Mouse (Mus musculus) intestine, postnatal 0 days (tissue): ENCODE results near the gene Eri3. TPM values are rescaled to one million over a fixed set of nuclear protein-coding genes. Genes with fewer than 3 reads are reported as not detected.

ENCODE experiments used
- ATAC-seq: fragments of 200-750 bp; cut with Nextera tagmentation; 2 replicates; pipeline ENCODE4 v1.8.0; 2017; ENCODE audit warnings: mild to moderate bottlenecking, moderate TSS enrichment, moderate library complexity
- H3K27ac ChIP-seq: fragments of 300-500 bp; sonication (generic); 2 replicates; pipeline ENCODE4 v1.5.1; 2014; ENCODE audit warnings: mild to moderate bottlenecking, low read depth, low read length, moderate library complexity
- H3K27me3 ChIP-seq: fragments of 300-500 bp; sonication (generic); replicated peaks from 2 replicates; pipeline ENCODE4 v1.6.1; 2014; ENCODE audit warnings: low read length, mixed read lengths; ENCODE audit not compliant: control insufficient read depth, insufficient read depth
- H3K36me3 ChIP-seq: fragments of 300-500 bp; sonication (generic); 2 replicates; pipeline ENCODE4 v1.6.1; 2014; ENCODE audit warnings: mild to moderate bottlenecking, moderate library complexity; ENCODE audit not compliant: control insufficient read depth, insufficient read depth
- H3K4me1 ChIP-seq: fragments of 300-500 bp; sonication (generic); replicated peaks from 2 replicates; pipeline ENCODE4 v1.6.1; 2014; ENCODE audit warnings: antibody characterized with exemption, low read length, mixed read lengths; ENCODE audit not compliant: control insufficient read depth, insufficient read depth
- H3K4me2 ChIP-seq: fragments of 300-500 bp; sonication (generic); replicated peaks from 2 replicates; pipeline ENCODE4 v1.6.1; 2014; ENCODE audit warnings: low read depth, mild to moderate bottlenecking, moderate library complexity
- H3K4me3 ChIP-seq: fragments of 300-500 bp; sonication (generic); 2 replicates; pipeline ENCODE4 v1.5.1; 2014; ENCODE audit warnings: low read depth, low read length
- H3K9ac ChIP-seq: fragments of 300-500 bp; sonication (generic); 2 replicates; pipeline ENCODE4 v1.6.1; 2014; ENCODE audit warnings: mild to moderate bottlenecking, low read depth, low read length
- H3K9me3 ChIP-seq: fragments of 300-500 bp; sonication (generic); 2 replicates; pipeline ENCODE4 v1.6.1; 2016; ENCODE audit warnings: mixed run types; ENCODE audit not compliant: control insufficient read depth
- CTCF ChIP-seq: sonication (generic); IDR thresholded peaks from 2 replicates; pipeline ENCODE4 v1.5.1; 2016; ENCODE audit warnings: low read depth, mild to moderate bottlenecking, control low read depth, antibody characterized with exemption, moderate library complexity
- WGBS: fragments of 180-500 bp; shearing (Covaris S2); extraction: QIAGEN DNeasy Blood & Tissue Kit; methylation state at CpG from one replicate; pipeline ENCODE4 v1.1.7; 2014; 5-methylcytosine and 5-hydroxymethylcytosine counted together
- polyA plus RNA-seq: library from polyadenylated mRNA; unstranded; fragments of >200 nt; fragmentation: Nextera tagmentation; extraction: Ambion mirVana; gene quantifications from 2 replicates; pipeline ENCODE4 v1.2.1, GENCODE M21; 2015

Eri3 gene
- polyA plus RNA-seq, 1 experiment from 2014 or later: 46.3 TPM

DNA sequence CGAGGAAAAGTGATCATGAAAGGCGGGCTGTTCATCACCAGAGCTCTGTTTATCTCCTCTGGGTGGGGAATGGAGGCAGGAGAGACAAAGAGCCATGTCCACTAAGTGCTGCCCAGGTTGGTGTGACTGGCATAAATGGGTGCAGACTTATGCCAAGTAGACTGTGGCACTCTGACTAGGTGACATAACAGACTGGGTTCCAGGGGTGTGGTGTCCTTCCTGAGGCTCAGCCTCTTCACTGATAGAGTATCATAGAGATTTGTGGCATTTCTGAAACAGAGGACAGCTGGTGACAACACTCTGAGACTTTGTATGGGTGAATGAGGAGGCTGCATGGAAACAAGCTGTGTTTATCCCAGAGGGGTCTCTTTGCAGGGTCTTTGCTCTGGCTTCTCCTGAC lies 61.6 kb downstream of the Eri3 start:
- Histone ChIP-seq H3K36me3 (peaks cover 53% of the 10 kb centered on the region), H3K27ac (no peak overlapping the region), H3K4me2 (no peak overlapping the region), H3K4me1 (no peaks in the 10 kb centered on the region), H3K27me3 (no peaks in the 10 kb centered on the region), H3K4me3 (no peak overlapping the region), H3K9me3 (no peaks in the 10 kb centered on the region), H3K9ac (no peak overlapping the region)
- no peak for ATAC-seq
- 36% methylated on average over 2 of the region's 2 CpGs for WGBS
- TF ChIP-seq CTCF: no peak

DNA sequence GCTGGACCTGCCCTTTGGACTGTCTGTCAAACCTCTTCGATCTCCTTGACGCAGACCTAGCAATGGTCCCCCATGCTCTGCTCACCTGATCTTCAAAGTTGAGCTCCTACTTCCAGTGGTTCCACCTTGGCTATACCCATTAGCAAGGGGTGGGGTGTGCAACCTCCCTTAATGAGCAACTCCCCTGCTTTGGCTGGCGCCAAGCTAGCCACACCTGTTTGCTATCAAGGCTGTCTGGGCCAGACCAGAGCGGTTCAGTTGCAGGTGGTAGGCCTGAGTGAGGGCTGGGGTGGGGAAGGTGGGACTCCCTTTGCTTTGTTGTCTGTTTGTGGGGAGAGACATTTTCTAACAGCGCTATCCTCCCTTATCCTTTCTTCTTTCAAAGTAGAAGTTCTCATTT lies 62.5 kb downstream of the Eri3 start:
- TF ChIP-seq CTCF: no peak
- H3K9ac ChIP-seq: no peak overlapping the region
- WGBS: 66% methylated on average over 5 of the region's 5 CpGs
- no peaks in the 10 kb centered on the region for H3K27me3 ChIP-seq
- peaks cover 56% of the 10 kb centered on the region for H3K36me3 ChIP-seq
- no peak overlapping the region for H3K4me3 ChIP-seq
- H3K9me3 ChIP-seq: no peaks in the 10 kb centered on the region
- H3K27ac ChIP-seq: no peak overlapping the region
- no peaks in the 10 kb centered on the region for H3K4me1 ChIP-seq
- ATAC-seq: no peak
- H3K4me2 ChIP-seq: no peak overlapping the region

DNA sequence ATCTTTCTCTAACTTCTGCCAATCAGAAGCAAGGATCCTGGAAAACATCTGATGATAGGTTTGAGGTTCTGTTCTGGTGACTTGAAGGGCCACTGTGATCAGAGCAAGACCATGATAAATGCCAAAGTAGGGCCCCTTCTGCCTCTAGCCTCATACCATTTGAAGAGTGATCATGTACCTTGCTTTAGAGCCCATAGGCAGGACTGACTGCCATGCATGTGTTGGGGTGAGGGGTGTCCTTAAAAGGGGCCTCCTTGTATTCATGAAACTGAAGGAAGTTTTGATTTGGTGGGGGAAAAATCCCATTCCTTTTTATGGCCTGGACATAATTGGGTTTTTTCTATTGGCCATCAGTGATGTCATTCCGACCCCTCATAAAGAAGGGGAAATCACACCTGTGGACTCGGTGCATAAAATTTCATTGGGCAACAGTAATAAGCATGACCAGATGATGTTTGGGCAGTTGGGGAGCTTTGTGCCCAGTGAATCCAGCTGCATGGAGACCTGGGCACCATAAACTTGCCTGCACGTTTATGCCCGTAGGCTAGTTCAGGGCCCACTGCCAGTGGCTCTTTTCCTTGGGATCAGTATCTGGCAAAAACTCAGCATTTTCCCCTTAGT lies 63.1 kb downstream of the Eri3 start:
- H3K36me3 ChIP-seq: peaks cover 54% of the 10 kb centered on the region
- WGBS: 91% methylated on average over 4 of the region's 4 CpGs
- no peak overlapping the region for H3K27ac ChIP-seq

DNA sequence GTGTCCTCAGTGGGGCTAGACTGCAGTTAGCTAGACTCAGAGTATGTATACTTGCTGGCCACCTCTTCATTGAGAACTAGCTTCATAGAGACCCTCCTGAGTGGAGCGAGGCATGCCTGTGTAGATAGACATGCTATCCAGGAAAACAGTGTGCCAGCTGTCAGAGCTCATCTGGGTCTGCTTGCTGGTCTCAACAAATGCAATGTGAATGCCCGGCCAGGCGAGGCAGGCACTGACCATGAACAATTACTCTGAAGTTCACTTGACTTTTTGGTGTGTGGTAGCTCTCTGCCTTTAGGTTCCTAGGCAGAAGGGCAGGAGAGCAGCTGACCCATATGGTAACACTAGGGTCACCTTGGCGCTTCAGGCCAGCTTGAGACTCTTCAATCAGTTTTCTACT lies 66.4 kb downstream of the Eri3 start:
- 94% methylated on average over 4 of the region's 4 CpGs for WGBS
- Histone ChIP-seq H3K27ac (no peak overlapping the region), H3K36me3 (peaks cover 49% of the 10 kb centered on the region), H3K4me1 (no peaks in the 10 kb centered on the region), H3K4me3 (no peak overlapping the region), H3K9me3 (no peaks in the 10 kb centered on the region), H3K9ac (no peak overlapping the region), H3K27me3 (no peaks in the 10 kb centered on the region), H3K4me2 (no peak overlapping the region)
- no peak for TF ChIP-seq CTCF
- no peak for ATAC-seq

More for the DNA sequence above, 63.1 kb downstream of the Eri3 start:
- no peaks in the 10 kb centered on the region for H3K9me3 ChIP-seq
- no peak overlapping the region for H3K4me3 ChIP-seq
- H3K27me3 ChIP-seq: no peaks in the 10 kb centered on the region
- no peak overlapping the region for H3K4me2 ChIP-seq
- H3K4me1 ChIP-seq: no peaks in the 10 kb centered on the region
- no peak overlapping the region for H3K9ac ChIP-seq
- ATAC-seq: no peak
- no peak for TF ChIP-seq CTCF

DNA sequence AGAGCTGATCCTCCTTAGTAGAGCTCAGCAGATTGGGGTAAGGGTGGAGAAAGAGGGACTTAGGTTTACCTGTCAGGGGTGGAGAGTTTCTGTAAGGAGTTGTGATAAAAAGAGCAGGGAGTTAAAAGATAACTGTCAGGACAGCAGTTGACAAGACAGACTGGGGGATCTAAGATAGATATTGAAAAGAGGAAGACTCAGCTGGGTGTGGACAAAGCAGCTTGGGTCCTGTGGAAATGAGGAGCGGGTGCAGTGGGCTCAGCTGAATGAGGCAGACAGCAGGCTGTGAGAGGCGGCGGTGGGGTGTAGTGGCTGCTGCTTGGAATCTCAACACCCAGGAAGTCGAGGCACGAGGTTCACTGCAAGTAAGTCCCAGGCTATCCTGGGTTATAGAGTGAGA lies 72.1 kb downstream of the Eri3 start:
- WGBS: 94% methylated on average over 5 of the region's 5 CpGs
- no peak overlapping the region for H3K4me2 ChIP-seq
- H3K36me3 ChIP-seq: peaks cover 26% of the 10 kb centered on the region
- ATAC-seq: no peak
- no peaks in the 10 kb centered on the region for H3K4me1 ChIP-seq
- H3K9me3 ChIP-seq: no peaks in the 10 kb centered on the region
- H3K27ac ChIP-seq: no peak overlapping the region
- no peaks in the 10 kb centered on the region for H3K27me3 ChIP-seq
- TF ChIP-seq CTCF: no peak
- H3K9ac ChIP-seq: no peak overlapping the region
- H3K4me3 ChIP-seq: no peak overlapping the region

DNA sequence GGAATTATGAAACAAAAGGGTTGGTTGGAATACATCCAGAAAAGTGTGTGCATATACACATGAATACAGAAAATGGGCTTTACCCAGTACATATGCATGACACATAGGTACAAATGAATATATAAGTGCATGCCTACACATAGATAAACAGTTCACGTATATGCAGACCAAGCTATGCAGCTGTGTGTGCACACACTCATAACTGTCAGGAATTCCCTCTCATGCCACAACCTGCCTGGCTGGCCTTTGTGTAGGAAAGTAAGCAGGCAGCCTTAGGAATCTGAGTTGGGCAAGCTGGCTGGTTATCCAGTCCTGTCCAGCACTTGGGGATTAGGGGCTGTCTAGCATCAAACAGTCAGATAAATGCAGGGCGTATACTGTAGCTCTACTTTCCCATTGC lies 72.9 kb downstream of the Eri3 start:
- Histone ChIP-seq H3K27ac (no peak overlapping the region), H3K9me3 (no peaks in the 10 kb centered on the region), H3K9ac (no peak overlapping the region), H3K4me2 (no peak overlapping the region), H3K27me3 (no peaks in the 10 kb centered on the region), H3K36me3 (peaks cover 23% of the 10 kb centered on the region), H3K4me1 (no peaks in the 10 kb centered on the region), H3K4me3 (no peak overlapping the region)
- no peak for TF ChIP-seq CTCF
- ATAC-seq: no peak
- 87% methylated on average over 2 of the region's 2 CpGs for WGBS

DNA sequence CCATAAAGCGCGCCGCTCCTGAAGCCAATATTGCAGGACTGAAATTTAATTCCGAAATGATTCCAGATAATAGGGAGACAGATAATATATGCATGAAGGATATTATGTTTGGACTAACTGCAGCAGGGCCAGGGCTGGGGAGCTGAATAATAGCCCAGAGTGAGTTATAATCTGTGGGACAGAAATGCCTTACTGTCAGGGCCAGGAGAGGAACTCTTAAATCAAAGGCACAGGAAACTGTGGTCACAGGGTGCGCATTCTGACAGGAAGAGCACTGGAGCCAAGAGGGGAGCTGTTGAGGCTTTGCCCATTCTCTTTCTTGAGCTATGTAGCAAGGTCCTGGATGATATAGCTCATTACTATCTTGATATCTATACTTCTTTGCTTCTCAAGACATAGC lies 74.5 kb downstream of the Eri3 start:
- no peaks in the 10 kb centered on the region for H3K9me3 ChIP-seq
- no peak overlapping the region for H3K4me3 ChIP-seq
- peaks cover 19% of the 10 kb centered on the region for H3K36me3 ChIP-seq
- no peak overlapping the region for H3K9ac ChIP-seq
- no peaks in the 10 kb centered on the region for H3K27me3 ChIP-seq
- H3K4me2 ChIP-seq: no peak overlapping the region
- no peaks in the 10 kb centered on the region; the same call in 1 of the 2 replicates for H3K4me1 ChIP-seq
- no peak for TF ChIP-seq CTCF
- WGBS: 81% methylated on average over 5 of the region's 5 CpGs
- ATAC-seq: no peak
- H3K27ac ChIP-seq: no peak overlapping the region
